Mouse (Mus musculus): ENCODE data around the gene Drd4.

- TF ChIP-seq CTCF (IDR thresholded peaks at IDR 0.05; ENCODE audit: low read depth, low read length) (no peak), POLR2AphosphoS5 (IDR thresholded peaks at IDR 0.05; ENCODE audit: insufficient replicate concordance, low read depth, low read length) (no peak), TAL1 (conservative IDR thresholded peaks at IDR 0.05; ENCODE audit: low read depth, low read length) (no peak)
These were observed 46.8 kb downstream of the Drd4 start, which contains the start of gene Eps8l2 for GRCm38 (mm10) chr7:141338576-141339131.

Measured in G1E (cell line).